Mouse (Mus musculus) kidney, postnatal 14 days (tissue): ENCODE measurements around the gene Rasgef1a.
A peak's percentile ranks its signal among the peaks of the same experiment; 100 is the strongest.

Experiments
- DNase-seq: peaks from one replicate; pipeline ENCODE4 v3.0.0; 2022; ENCODE audit warnings: mixed read lengths

Rasgef1a gene

DNA sequence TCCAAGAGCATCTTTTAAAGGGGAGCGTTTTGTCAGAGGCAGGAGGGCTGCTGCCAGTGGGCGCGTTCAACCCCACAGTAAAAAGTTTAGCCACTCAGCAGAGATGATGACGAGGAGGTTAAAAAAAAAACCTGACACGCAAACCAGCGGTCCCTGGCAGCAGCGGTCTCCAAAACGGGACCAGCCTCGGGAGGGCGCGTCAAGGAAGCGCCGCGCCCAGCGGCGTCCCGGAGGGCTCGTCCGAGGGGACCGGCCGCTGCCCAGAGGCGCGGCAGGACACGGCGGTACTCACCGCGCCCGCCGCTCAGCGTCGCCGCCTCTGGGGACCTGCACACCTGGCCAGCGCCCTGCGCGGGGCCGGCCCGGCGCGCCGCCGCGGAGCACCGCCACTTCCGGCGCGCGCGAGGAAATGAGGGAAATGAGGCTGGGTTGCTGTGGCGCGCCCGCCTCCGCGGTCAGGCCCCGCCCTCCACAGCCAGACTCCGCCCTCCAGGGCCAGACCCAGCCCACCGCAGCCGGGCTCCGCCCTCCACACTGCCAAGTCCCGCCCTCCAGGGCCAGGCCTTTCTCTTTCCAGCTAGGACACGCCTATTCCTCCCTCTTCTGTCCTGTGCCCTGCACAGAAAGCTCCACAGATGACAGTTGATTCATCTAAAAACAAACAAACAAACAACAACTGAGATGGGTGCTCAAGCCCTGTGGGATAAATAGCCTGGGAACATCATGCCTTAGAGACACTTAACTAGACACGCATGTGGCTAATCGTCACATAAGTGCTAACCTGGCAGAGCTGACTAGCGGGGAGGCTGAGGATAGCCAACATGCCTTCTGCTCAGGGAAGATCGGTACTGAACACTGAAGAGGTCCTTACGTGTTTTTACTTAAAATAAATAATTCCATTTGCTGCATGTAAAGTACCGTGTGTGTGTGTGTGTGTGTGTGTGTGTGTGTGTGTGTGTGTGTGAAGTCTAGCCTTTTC is 127.8 kb downstream of the Rasgef1a start, which contains the start of gene Csgalnact2:
Csgalnact2 (minus strand) TSS at position 410 of the 979 bp plus-strand sequence.
- peak; percentile 97 for DNase-seq

DNA sequence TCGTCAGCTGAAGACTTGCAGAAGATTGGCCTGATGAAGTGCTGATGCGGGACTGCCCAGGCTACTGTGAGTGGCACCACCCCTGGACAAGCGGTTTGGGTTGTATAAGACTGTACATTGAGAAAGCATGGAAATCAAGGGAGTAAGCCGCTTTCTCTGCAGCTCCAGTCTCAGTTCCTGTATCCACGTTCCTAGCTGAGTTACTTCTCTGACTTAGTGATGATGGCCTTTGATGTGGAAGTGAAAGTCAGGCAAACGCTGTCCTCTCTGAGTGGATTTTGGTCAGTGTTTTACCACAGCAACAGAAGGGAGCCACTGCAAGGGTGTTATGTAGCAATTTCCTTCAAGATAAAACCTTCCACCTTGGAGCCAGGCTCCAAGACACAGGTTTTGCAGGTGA is 129.7 kb downstream of the Rasgef1a start:
- DNase-seq, result no peak
